Mouse (Mus musculus): ENCODE data around the gene Zfp768. TPM values are rescaled to one million over a fixed set of nuclear protein-coding genes. Genes with fewer than 3 reads are reported as not detected.
"Not testable (repeated sequence)": the region's sequence is repeated elsewhere in the genome, so short reads cannot be mapped to it uniquely, and the experiment has no call there.

Gene Zfp768
- total RNA-seq, 2 experiments from 2014 or later = 13.7 to 14.5 TPM

DNA sequence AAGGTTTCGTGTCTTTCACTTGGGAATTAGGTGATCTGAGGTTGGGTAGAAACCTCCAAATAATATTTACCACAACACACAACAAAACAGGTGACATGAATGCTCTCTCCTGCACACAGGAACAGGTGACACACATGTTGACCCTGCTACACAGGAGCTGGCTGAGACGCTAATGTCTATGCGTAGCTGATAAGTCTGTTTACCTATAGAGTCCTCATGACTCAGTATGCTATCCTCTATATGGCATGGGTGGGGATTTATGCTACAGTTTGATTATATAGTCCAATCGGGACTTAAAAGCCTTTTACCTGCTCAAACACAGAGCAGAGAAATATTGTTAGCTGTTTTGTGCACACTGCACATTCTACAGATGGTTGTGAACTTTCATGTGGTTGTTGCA, 14.9 kb upstream of the Zfp768 start:
- no peak for DNase-seq (ENCODE audit: low spot score in 2 of 2)

DNA sequence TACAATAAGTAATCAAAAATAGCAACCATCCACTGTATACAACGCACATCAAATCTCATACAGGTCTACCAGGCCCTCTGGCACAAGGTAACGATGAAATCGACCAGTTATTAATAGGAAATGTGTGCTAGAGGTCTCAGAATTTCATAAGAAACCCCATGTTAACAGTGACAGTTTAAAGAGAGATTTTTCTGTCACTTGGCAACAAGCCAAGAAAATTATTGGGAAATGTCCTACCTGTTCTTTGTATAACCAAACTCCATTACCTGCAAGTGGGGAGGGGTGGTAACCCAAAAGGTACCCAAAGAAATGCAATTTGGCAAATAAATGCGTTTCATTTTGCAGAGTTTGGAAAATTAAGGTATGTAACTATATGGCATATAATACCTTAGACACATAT, 13.1 kb upstream of the Zfp768 start:
- DNase-seq (ENCODE audit: low spot score in 2 of 2) = no peak

DNA sequence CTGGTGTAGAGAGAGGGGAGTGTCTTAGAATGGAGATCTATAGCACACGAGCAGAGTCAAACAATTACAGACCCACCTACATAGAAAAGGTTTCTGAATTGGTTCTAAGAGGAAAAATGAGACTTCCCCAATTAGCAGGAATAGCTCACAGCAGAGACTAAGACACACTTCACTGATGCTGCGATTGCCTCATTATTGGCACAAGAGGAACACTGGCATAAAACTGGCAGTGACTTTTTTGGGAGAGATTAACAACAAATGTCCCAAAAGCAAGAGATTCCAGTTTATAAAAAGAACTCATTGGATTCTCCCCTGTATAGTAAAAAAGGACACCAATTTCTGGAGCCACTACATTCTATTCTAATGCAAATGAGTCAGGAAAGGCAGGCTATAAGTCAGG, 12.5 kb upstream of the Zfp768 start:
- DNase-seq (ENCODE audit: low spot score in 2 of 2) = no peak

DNA sequence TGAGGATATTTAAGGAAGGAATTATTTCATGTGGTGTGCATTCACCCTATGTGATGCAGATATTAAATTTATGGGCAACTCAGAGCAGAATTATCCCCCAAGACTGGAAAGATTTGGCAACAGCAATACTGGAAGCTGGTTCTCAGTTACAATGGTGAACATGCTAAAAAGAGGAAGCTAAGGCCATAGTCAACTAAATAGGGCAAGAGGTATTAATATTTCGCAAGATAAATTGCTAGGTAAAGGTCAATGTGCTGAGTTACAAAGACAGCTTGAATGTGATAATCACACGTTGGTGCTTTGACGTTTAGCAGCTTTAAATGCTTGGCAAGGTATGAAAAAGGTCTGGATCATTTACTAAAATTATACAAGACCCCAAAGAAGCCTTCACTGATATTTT, 10.4 kb upstream of the Zfp768 start:
- DNase-seq (ENCODE audit: low spot score in 2 of 2) = no peak

DNA sequence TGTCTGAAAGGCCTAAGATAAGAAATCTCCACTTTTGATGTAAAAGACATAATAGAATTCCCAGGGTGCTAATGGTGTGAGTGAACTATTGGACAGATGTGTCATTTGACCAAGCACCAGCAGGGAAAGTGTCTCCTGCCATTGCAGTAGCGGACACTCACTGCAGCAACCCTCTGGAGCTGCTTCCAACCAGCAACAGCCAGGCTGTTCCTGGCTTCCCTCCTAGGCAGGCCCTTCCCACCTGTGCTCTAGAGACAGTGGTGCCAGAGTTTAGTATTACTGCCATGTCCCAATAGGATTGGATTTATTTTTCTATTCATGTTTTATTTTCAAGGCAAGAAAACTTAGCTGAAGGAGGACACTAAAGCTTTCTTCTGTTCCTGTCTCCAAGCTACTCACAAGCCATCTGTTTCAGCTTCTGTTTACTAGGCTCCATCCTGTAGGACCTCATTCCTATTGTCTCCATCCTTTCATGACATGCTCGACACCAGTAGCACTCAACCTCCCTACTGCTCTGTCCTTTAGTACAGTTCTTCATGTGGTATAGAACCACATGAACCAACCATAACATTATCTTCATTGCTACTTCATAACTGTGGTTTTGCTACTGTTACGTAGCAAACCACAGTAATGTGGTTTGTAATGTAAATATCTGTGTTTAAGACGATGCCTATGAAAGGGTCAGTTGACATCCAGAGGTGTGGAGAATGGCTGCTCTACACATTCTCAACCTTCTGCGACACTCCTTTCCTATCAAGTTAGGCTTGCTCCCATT, 6.0 kb upstream of the Zfp768 start:
- DNase-seq (ENCODE audit: low spot score in 2 of 2) = no peak

DNA sequence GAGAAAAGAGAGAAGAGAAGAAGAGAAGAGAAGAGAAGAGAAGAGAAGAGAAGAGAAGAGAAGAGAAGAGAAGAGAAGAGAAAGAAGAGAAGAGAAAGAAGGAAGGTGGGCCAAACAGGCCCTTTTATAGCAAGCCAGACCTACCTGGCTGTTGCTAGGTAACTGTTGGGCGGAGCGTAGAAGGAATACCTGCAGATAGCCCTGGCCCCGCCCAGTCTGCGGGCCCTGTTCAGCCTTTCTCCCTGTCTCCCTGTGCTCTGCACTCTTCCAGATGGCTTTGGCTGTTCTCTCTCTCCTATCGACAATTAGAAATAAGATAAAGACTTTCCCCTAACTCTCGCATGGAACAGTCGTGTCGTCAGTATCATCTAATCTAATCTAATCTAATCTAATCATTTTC, 1.3 kb upstream of the Zfp768 start:
- DNase-seq (ENCODE audit: low spot score in 2 of 2) = no peak

DNA sequence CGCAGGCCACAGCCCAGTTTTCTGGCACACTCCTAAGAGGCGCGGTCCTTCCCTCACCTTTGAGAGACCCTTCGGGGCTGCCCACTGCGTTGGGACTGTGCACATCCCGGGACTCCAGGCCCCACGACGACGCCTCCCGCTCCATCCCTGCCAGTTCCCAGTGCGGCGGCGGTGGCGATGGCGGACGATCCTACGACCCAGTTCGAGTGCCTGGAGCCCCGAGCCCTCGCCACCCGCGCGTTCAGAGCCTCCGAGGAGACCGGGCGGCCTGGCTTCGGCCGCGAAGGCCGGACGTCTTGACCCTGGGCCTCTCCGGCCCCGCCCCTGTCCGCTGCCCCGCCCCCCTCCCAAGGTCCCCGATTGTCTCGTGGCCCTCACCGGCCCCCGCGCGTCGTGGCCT, 297 bp downstream of the Zfp768 start:
- DNase-seq (ENCODE audit: low spot score in 2 of 2) = peak; percentile 23 to 39

DNA sequence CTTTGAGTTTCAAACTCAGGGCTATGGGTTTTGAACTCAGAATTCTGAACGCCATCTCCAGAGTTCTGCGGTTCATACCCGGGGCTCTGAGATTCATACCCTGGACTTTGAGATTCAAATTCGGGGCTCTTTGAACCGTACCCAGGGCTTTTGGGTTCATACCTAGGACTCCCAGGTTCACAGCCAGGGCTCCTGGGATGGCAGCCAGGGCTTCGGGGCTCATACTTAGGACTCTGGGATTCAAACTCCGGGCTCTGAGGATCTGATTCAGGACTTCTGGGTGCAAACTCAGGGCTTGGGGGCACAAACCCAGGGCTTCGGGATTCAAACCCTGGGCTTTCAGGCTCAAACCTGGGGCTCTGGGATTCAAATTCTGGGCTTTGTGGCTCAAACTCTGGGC, 1.0 kb downstream of the Zfp768 start:
- DNase-seq (ENCODE audit: low spot score in 2 of 2) = no peak

DNA sequence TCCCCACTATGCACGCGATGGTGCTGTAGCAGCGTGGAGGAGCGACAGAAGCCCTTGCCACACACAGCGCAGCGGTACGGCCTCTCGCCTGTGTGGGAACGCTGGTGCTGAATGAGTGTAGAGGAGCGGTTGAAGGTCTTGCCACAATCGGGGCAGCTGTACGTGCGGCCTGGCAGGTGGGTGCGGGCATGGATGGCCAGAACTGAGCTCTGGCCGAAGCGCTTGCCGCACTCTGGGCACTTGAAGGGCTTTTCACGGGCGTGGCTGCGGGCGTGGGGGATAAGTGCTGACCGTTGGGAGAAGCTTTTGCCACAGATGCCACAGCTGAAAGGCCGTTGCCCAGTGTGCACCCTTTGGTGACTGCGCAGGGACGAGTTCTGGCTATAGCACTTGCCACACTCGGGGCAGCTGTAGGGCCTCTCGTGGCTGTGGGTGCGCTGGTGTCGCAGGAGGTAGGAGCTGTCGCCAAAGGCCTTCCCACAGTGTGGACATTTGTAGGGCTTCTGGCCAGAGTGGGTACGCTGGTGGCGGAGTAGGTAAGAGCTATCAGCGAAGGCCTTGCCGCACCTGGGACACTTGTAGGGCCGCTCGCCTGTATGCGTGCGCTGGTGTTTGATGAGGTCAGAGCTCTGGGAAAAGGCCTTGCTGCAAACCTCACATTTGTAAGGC, 1.9 kb downstream of the Zfp768 start:
- no peak for DNase-seq (ENCODE audit: low spot score in 2 of 2)

DNA sequence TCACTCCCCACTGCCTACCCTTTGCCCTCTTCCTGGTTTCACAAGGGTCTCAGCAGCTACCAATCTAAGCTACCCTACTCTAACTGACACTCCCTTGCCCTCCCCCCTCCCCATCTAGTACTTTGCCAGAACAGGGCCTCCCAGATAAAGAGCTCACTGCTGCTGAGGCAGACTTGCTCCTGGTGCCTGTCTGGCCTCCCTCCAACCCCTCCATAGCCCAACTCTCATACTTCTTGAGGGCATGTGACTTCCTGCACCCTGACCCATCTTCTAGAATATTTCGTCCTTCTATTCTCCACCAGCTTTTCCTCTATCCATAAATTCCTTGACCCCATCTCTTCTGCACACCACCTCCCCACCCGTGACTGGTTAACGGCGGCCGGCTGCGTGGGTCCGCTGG, 2.5 kb downstream of the Zfp768 start:
- no peak for DNase-seq (ENCODE audit: low spot score in 2 of 2)

DNA sequence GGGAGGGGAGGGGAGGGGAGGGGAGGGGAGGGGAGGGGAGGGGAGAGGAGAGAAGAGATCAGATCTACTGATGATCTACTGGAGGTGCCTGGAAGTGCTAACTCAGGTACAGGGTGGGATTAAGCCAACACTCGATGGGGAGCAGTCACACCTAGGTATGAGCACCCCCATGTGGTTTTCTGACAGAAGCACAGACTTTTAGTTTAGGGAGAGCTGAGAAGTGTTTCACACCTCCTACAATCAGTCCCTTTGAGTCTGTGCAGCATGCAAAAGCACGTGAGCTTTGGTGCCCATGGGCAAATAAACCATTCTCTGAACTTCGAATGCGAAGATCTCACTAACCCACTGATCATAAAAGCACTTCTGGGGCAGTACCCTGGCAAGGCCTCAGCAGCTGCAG, 3.1 kb downstream of the Zfp768 start:
- DNase-seq (ENCODE audit: low spot score in 2 of 2) = no peak

DNA sequence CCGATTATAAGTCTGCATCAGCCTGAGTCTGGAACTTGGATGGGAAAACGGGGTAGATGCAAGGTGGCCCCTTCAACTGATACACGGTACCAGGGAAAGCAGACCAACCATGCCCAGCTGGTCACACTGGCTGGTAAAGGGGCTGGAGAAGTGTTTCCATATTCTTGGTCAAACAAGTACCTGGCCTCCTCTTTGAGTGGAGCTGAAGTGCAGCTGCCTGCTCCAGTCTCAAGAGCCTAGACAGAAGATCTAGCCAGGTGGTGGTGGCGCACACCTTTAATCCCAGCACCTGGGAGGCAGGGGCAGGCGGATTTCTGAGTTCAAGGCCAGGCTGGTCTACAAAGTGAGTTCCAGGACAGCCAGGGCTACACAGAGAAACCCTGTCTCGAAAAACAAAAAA, 3.5 kb downstream of the Zfp768 start:
- DNase-seq (ENCODE audit: low spot score in 2 of 2) = not testable (repeated sequence)

DNA sequence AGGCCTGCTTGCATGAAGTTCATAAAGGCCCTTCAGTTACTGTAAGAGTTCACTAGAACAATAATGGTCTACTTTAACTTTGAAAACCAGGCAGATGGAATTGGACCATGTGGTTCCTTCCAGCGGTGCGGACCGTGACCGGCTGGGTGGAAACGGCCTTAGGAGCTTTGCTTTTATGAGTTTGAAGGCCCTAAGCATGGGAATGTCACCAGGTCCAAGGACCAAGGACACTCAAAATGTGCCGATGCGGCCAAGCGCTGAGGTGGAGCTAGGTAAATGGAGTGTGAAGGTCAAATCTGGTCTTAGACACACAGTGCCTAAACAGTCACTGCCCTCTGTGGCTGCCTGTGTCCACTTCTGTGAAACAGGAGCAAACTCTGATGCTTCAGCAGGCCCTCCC, 4.0 kb downstream of the Zfp768 start:
- DNase-seq (ENCODE audit: low spot score in 2 of 2) = no peak

DNA sequence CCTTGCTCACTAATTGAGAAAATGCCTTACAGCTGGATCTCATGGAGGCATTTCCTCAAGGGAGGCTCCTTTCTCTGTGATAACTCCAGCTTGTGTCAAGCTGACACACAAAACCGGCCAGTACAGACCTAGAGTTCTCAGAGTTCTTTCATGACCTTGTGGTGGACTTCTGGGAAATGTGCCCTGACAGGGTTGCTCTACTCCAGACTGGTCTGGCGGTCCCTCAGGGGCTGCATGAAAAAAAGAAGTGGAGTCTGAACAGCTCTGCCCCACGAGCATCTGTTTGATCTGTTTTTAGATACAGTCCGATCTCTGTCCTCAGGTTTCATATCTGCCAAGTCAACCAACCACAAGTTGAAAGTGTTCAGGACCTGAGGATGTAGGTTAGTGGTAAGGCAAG, 7.8 kb downstream of the Zfp768 start:
- DNase-seq (ENCODE audit: low spot score in 2 of 2) = no peak

DNA sequence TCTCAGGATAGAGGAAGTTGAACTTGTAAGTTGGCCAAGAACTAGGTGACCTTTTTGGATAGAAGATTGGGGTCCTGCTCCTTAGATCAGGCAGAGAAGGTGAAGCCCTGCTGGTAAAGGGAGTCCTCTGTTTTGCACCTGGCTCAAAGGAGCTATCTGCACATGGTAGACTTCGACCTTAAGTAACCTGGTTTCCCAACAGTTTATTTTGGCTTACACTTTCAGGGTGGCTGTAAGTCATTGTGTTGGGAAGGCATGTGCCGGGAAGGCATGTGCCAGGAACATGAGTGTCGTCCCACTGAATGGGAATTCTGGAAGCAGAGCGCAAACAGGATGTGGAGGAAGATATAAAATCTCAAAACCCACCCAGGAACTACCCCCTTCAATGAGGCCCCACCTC, 9.8 kb downstream of the Zfp768 start:
- no peak for DNase-seq (ENCODE audit: low spot score in 2 of 2)

DNA sequence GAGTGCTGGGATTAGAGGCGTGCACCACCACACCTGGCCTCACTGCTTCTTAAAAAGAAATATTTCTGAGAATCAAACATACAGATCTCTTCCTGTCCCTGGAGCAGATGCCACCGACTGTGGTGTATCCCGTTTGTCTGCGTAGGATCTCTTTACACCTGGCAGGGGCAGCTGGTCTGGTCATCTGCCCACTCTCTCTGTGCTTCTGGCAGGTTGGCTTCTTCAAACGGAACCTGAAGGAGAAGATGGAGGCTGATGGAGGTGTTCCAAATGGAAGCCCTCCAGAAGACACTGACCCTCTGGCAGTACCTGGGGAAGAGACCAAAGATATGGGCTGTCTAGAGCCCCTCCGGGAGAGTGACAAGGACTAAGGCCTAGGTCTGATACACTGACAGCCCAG, 12.1 kb downstream of the Zfp768 start:
- no peak for DNase-seq (ENCODE audit: low spot score in 2 of 2)

DNA sequence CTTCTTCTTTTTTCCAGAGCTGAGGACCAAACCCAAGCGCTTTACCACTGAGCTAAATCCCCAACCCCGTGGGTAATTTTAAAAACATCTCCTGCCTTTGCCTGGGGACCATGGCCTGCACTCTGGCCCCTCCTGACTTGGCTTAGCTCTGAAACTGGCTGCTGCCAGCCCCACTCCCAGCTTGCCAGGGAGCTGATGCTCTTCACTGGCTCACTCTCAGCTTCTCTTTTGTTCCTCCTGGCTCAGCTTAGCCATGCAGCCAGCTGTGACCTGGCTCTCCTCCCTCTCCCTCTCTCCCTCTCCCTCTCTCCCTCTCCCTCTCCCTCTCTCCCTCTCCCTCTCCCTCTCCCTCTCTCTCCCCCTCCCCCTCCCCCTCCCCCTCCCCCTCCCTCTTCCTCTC, 18.7 kb downstream of the Zfp768 start:
- DNase-seq (ENCODE audit: low spot score in 2 of 2) = peak; percentile 24 to 40

DNA sequence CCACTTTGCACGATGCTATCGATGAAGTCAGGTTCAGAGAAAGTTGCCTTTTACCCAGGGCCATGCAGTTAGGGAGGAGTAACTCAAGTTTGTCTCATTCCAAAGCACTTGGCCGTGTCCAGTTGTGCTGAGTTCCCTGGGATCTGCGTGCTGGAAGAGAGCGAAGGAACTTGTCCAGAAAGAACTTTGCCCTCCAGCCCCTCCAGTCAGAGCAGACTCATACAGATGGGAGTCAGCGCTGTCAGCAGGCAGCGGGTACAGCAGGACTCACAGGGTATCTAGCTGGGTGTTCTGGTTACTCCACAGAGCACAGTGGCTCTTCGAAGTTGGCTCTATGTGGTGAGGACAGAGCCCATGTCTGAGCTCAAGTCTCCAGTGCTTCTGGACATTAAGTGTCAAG, 19.8 kb downstream of the Zfp768 start:
- DNase-seq (ENCODE audit: low spot score in 2 of 2) = no peak

DNA sequence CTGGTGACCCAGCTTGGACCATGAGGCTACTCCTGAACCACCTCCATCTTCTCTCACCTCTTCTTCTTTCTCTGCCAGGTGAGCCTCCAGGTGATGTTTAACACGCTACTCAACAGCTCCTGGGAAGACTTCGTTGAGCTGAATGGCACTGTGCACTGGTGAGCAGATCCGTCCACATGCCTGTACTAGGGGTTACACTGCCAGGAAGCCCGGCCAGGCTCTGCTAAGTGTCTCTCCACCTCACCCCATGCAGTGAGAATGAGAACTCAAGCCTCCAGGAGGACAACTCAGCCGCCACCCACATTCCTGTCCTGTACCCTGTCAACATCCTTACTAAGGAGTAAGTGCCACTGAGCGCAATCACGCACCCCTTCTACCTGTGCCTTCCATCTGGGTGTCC, 20.4 kb downstream of the Zfp768 start:
- DNase-seq (ENCODE audit: low spot score in 2 of 2) = no peak

DNA sequence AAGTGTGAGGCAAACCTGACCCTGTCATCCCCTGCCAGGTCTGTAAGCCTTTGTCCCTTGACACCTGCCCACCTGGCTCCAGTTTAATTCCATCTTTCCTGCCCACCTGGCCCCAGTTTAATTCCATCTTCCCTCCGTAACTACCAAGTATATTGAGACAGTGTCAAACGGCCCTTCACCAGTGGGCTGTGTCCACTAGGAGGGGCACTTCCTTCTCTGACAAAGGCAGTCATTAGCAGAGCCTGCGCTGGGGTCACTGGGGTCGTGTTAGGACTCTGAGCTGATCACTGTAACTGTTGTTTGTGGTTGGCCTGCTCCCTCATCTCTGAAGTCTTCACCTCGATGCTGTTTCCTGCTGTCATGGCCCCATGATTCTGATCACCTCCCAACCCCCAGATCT, 23.3 kb downstream of the Zfp768 start:
- no peak for DNase-seq (ENCODE audit: low spot score in 2 of 2)

DNA sequence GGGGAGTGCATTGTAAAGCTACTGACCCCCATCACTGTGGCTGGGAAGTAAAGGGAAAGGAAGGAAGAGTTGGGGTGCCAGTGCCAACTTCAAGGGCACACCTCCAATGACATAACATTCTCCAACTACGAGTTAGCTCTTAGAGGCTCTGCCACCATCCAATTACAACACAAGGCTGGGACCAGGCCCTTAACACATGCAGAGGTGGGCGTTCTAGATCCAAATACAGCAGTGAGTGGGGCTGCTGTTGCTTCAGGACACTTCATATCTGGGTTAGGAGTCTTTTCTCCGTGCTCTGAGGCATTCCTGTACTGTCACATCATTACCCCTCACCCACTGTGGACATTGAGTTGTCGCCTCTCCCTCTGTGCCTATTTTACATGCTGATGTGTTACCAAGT, 24.3 kb downstream of the Zfp768 start:
- no peak for DNase-seq (ENCODE audit: low spot score in 2 of 2)

DNA sequence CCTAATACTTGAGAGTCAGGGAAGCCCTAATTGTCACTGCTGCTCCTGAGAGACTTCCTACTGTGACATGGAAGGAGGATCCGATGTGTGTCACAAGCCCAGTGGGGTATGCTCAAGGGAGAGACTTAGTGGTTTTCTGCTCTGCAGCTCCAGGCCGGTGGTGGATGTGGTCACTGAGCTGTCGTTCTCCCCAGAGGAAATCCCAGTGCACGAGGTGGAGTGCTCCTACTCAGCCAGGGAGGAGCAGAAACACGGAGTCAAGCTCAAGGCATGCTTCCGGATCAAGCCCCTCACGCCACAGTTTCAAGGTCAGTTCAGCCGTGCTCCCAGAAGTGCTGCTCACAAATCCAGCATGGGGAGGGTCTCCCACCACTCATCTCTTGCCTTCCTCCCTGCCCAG, 31.5 kb downstream of the Zfp768 start:
- no peak for DNase-seq (ENCODE audit: low spot score in 2 of 2)

DNA sequence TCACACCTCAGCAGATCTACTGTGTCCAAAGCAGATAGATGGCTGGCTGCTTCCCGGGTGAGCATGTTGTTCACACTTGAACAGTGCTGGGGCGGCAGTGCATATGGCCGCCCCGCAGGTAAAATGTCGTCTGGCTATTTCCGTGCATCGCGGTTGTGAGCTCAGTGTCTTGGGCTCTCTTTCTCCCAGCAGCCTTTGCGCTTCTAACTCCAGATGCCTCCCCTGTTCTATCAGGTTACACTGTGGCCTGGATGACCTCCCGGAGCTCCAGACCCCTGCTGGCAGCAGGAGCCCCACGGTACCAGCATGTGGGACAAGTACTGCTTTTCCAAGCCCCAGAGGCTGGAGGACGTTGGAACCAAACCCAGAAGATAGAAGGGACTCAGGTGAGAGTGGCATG, 35.4 kb downstream of the Zfp768 start:
- DNase-seq (ENCODE audit: low spot score in 2 of 2) = no peak
